Mouse (Mus musculus): Measurements from ENCODE around the gene Rhox2g. TPM values are rescaled to one million over a fixed set of nuclear protein-coding genes. Genes with fewer than 3 reads are reported as not detected.
"Not testable (repeated sequence)": the region's sequence is repeated elsewhere in the genome, so short reads cannot be mapped to it uniquely, and the experiment has no call there.

Rhox2g gene
- polyA plus RNA-seq (2016; fragmentation: Nextera tagmentation; extraction: Ambion mirVana): not detected in 2 replicates

GRCm38 (mm10) chrX:37643370-37643769 lies at the start of gene Rhox2g:
Gene Rhox2g, minus strand, starts transcription at chrX:37643470.
- not testable (repeated sequence) for DNase-seq (ENCODE audit: low spot score); H3K36me3 ChIP-seq (replicated peaks); H3K9me3 ChIP-seq; H3K4me3 ChIP-seq; H3K27me3 ChIP-seq (replicated peaks; ENCODE audit: low read depth, poor library complexity, severe bottlenecking); H3K27ac ChIP-seq (replicated peaks); H3K4me1 ChIP-seq
- WGBS: 89% methylated on average over 6 of the region's 6 CpGs

- 90% methylated on average over 2 of the region's 2 CpGs for WGBS
- no peaks in the 10 kb centered on the region for H3K4me1 ChIP-seq
Observed at GRCm38 (mm10) chrX:37692261-37692660, 49.0 kb upstream of the Rhox2g start.

GRCm38 (mm10) chrX:37683031-37683715 lies 39.9 kb upstream of the Rhox2g start:
- 87% methylated on average over 24 of the region's 24 CpGs for WGBS
- no peak overlapping the region for H3K27ac ChIP-seq (replicated peaks)
- no peak for DNase-seq (ENCODE audit: low spot score)
- no peaks in the 10 kb centered on the region for H3K36me3 ChIP-seq (replicated peaks)
- H3K4me3 ChIP-seq: no peak overlapping the region
- peaks cover 19% of the 10 kb centered on the region; the same call in 1 of the 2 replicates for H3K9me3 ChIP-seq
- H3K27me3 ChIP-seq (replicated peaks; ENCODE audit: low read depth, poor library complexity, severe bottlenecking): no peaks in the 10 kb centered on the region
- no peaks in the 10 kb centered on the region for H3K4me1 ChIP-seq

More at GRCm38 (mm10) chrX:37692261-37692660, 49.0 kb upstream of the Rhox2g start:
- H3K4me3 ChIP-seq: no peak overlapping the region
- no peaks in the 10 kb centered on the region for H3K27me3 ChIP-seq (replicated peaks; ENCODE audit: low read depth, poor library complexity, severe bottlenecking)
- no peak for DNase-seq (ENCODE audit: low spot score)
- no peaks in the 10 kb centered on the region for H3K36me3 ChIP-seq (replicated peaks)
- no peak overlapping the region for H3K27ac ChIP-seq (replicated peaks)
- no peaks in the 10 kb centered on the region for H3K9me3 ChIP-seq

- H3K36me3 ChIP-seq (replicated peaks); H3K27ac ChIP-seq (replicated peaks); DNase-seq (ENCODE audit: low spot score); H3K9me3 ChIP-seq; H3K27me3 ChIP-seq (replicated peaks; ENCODE audit: low read depth, poor library complexity, severe bottlenecking); H3K4me3 ChIP-seq; H3K4me1 ChIP-seq: not testable (repeated sequence)
- 86% methylated on average over 8 of the region's 8 CpGs for WGBS
Observed at GRCm38 (mm10) chrX:37673177-37673576, 29.9 kb upstream of the Rhox2g start, which contains the start of gene Rhox2h. Gene Rhox2h, minus strand, starts transcription at chrX:37673277.

GRCm38 (mm10) chrX:37668664-37669063 lies 25.4 kb upstream of the Rhox2g start, which contains the start of gene Rhox3h:
Gene Rhox3h, minus strand, starts transcription at chrX:37668764.
- not testable (repeated sequence) for H3K36me3 ChIP-seq (replicated peaks); H3K27me3 ChIP-seq (replicated peaks; ENCODE audit: low read depth, poor library complexity, severe bottlenecking); DNase-seq (ENCODE audit: low spot score); H3K4me1 ChIP-seq; H3K4me3 ChIP-seq; H3K9me3 ChIP-seq; H3K27ac ChIP-seq (replicated peaks)
- 90% methylated on average over 1 of the region's 3 CpGs for WGBS

DNA sequence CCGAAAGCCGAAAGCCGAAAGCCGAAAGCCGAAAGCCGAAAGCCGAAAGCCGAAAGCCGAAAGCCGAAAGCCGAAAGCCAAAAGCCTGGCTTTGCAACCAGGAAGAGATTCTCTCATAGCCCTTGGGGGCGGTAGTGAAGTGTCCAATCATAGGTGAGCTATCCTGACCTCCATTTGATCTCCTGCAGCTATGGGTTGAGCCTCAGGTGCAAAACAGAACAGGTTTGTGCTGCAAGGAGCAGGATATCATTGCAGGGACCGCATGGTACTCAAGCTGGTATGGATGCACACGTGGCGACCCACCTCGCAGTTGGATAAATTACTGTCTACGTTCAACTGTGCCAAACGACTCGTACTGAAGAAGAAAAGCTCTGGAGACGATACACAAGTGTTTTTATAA lies 8.0 kb upstream of the Rhox2g start, which contains the start of gene Rhox4g:
Rhox4g (minus strand) TSS at position 101 of the 400 bp plus-strand sequence.
- not testable (repeated sequence) for H3K9me3 ChIP-seq; H3K27me3 ChIP-seq (replicated peaks; ENCODE audit: low read depth, poor library complexity, severe bottlenecking); H3K4me1 ChIP-seq; DNase-seq (ENCODE audit: low spot score); H3K27ac ChIP-seq (replicated peaks); H3K4me3 ChIP-seq; H3K36me3 ChIP-seq (replicated peaks)
- 95% methylated on average over 20 of the region's 20 CpGs for WGBS

DNA sequence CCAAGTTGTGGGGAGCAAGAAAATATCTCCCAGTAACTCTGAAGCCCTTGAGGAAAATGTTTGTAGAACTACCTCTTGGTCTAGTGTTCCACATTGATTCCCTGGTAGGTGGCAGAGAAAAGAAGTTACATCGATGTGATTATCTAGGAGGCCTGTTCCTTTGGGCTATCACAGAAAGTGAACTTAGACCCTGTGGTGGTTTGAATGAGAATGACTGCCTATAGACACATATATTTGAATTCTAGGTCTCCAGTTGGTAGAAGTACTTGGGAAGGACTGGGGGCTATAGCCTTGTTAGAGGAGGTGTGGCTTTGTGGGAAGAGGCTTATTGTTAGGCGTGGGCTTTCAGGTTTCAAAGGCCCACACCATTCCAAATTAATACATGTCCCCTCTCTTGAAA lies 14.8 kb downstream of the Rhox2g start, which contains the start of gene Rhox3g:
Rhox3g (minus strand) TSS at position 101 of the 400 bp plus-strand sequence.
- H3K9me3 ChIP-seq; H3K27me3 ChIP-seq (replicated peaks; ENCODE audit: low read depth, poor library complexity, severe bottlenecking); H3K4me1 ChIP-seq; H3K4me3 ChIP-seq; H3K27ac ChIP-seq (replicated peaks); H3K36me3 ChIP-seq (replicated peaks); DNase-seq (ENCODE audit: low spot score): not testable (repeated sequence)
- WGBS: 83% methylated on average over 2 of the region's 2 CpGs

DNA sequence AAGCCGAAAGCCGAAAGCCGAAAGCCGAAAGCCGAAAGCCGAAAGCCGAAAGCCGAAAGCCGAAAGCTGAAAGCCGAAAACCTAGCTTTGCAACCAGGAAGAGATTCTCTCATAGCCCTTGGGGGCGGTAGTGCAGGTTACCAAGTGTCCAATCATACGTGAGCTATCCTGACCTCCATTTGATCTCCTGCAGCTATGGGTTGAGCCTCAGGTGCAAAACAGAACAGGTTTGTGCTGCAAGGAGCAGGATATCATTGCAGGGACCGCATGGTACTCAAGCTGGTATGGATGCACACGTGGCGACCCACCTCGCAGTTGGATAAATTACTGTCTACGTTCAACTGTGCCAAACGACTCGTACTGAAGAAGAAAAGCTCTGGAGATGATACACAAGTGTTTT lies 35.7 kb downstream of the Rhox2g start, which contains the start of gene Rhox4f:
Rhox4f (minus strand) TSS at position 101 of the 400 bp plus-strand sequence.
- not testable (repeated sequence) for H3K36me3 ChIP-seq (replicated peaks); H3K9me3 ChIP-seq; H3K27ac ChIP-seq (replicated peaks); H3K4me1 ChIP-seq; H3K4me3 ChIP-seq; H3K27me3 ChIP-seq (replicated peaks; ENCODE audit: low read depth, poor library complexity, severe bottlenecking); DNase-seq (ENCODE audit: low spot score)
- 94% methylated on average over 19 of the region's 19 CpGs for WGBS

Other genes with a start within 250 kb of the Rhox2g start
- not detected in 2 replicates for gene Rhox2b, start 231.4 kb downstream of the Rhox2g start, polyA plus RNA-seq (2016; fragmentation: Nextera tagmentation; extraction: Ambion mirVana)
- gene Rhox4b, start 211.0 kb downstream of the Rhox2g start, polyA plus RNA-seq (2016; fragmentation: Nextera tagmentation; extraction: Ambion mirVana): 0.64 and 0.68 TPM in 2 replicates
- 0.48 TPM in 1 of 2 replicates, not detected in the other for gene Rhox2c, start 189.8 kb downstream of the Rhox2g start, polyA plus RNA-seq (2016; fragmentation: Nextera tagmentation; extraction: Ambion mirVana)
- not detected in 2 replicates for gene Rhox3c, start 184.9 kb downstream of the Rhox2g start, polyA plus RNA-seq (2016; fragmentation: Nextera tagmentation; extraction: Ambion mirVana)
- not detected in 2 replicates for gene Rhox4c, start 163.1 kb downstream of the Rhox2g start, polyA plus RNA-seq (2016; fragmentation: Nextera tagmentation; extraction: Ambion mirVana)
- gene Rhox2d, start 150.0 kb downstream of the Rhox2g start, polyA plus RNA-seq (2016; fragmentation: Nextera tagmentation; extraction: Ambion mirVana): not detected in 2 replicates
- not detected in 2 replicates for gene Rhox4d, start 129.1 kb downstream of the Rhox2g start, polyA plus RNA-seq (2016; fragmentation: Nextera tagmentation; extraction: Ambion mirVana)
- 0.27 and 0.52 TPM in 2 replicates for gene Rhox2e, start 113.0 kb downstream of the Rhox2g start, polyA plus RNA-seq (2016; fragmentation: Nextera tagmentation; extraction: Ambion mirVana)
- not detected in 2 replicates for gene Rhox3e, start 101.5 kb downstream of the Rhox2g start, polyA plus RNA-seq (2016; fragmentation: Nextera tagmentation; extraction: Ambion mirVana)
- 0.35 TPM in 1 of 2 replicates, not detected in the other for gene Rhox4e, start 86.1 kb downstream of the Rhox2g start, polyA plus RNA-seq (2016; fragmentation: Nextera tagmentation; extraction: Ambion mirVana)
- gene Rhox2f, start 72.1 kb downstream of the Rhox2g start, polyA plus RNA-seq (2016; fragmentation: Nextera tagmentation; extraction: Ambion mirVana): not detected in 2 replicates
- gene Rhox3f, start 62.5 kb downstream of the Rhox2g start, polyA plus RNA-seq (2016; fragmentation: Nextera tagmentation; extraction: Ambion mirVana): not detected in 2 replicates
- not detected in 2 replicates for gene Rhox4f, start 35.8 kb downstream of the Rhox2g start, polyA plus RNA-seq (2016; fragmentation: Nextera tagmentation; extraction: Ambion mirVana)
- gene Rhox3g, start 14.9 kb downstream of the Rhox2g start, polyA plus RNA-seq (2016; fragmentation: Nextera tagmentation; extraction: Ambion mirVana): not detected in 2 replicates
- not detected in 2 replicates for gene Rhox4g, start 7.9 kb upstream of the Rhox2g start, polyA plus RNA-seq (2016; fragmentation: Nextera tagmentation; extraction: Ambion mirVana)
- not detected in 2 replicates for gene Rhox3h, start 25.3 kb upstream of the Rhox2g start, polyA plus RNA-seq (2016; fragmentation: Nextera tagmentation; extraction: Ambion mirVana)
- not detected in 2 replicates for gene Rhox2h, start 29.8 kb upstream of the Rhox2g start, polyA plus RNA-seq (2016; fragmentation: Nextera tagmentation; extraction: Ambion mirVana)
- 1.8 and 1.9 TPM in 2 replicates for gene Rhox5, start 161.4 kb upstream of the Rhox2g start, polyA plus RNA-seq (2016; fragmentation: Nextera tagmentation; extraction: Ambion mirVana)
- gene Rhox6, start 183.4 kb upstream of the Rhox2g start, polyA plus RNA-seq (2016; fragmentation: Nextera tagmentation; extraction: Ambion mirVana): not detected in 2 replicates
- not detected in 2 replicates for gene Rhox7a, start 188.2 kb upstream of the Rhox2g start, polyA plus RNA-seq (2016; fragmentation: Nextera tagmentation; extraction: Ambion mirVana)
- not detected in 2 replicates for gene Rhox8, start 235.5 kb upstream of the Rhox2g start, polyA plus RNA-seq (2016; fragmentation: Nextera tagmentation; extraction: Ambion mirVana)